Mouse (Mus musculus) liver, adult 2 months (tissue): Measurements from ENCODE around the gene Nmnat1.

ENCODE experiments used
- CTCF ChIP-seq: fragments of 200-500 bp; IDR thresholded peaks from 2 replicates; pipeline ENCODE4 v1.5.1; 2011; ENCODE audit warnings: low read depth, low read length, control low read depth
- POLR2A ChIP-seq: fragments of 200-500 bp; IDR thresholded peaks from 2 replicates; pipeline ENCODE4 v1.6.1; 2011; ENCODE audit warnings: low read length, control low read depth; ENCODE audit not compliant: insufficient read depth; ENCODE audit errors: extremely low read depth

- TF ChIP-seq CTCF (no peak), POLR2A (no peak)
Measured at GRCm38 (mm10) chr4:149440576-149440975, 44.4 kb downstream of the Nmnat1 start.
